Mouse (Mus musculus) neural tube, embryonic 11.5 days (tissue): ENCODE measurements around the gene Atf1. TPM values are rescaled to one million over a fixed set of nuclear protein-coding genes. Genes with fewer than 3 reads are reported as not detected.

Experiments used
- ATAC-seq: fragments of 200-750 bp; cut with Nextera tagmentation; 2 replicates; pipeline ENCODE4 v1.8.0; 2017; ENCODE audit warnings: moderate number of reproducible peaks, mild to moderate bottlenecking, moderate TSS enrichment, moderate library complexity; ENCODE audit not compliant: insufficient read depth, low FRiP score, low TSS enrichment
- DNase-seq: peaks from one replicate; pipeline ENCODE4 v3.0.0-alpha.2; 2015; ENCODE audit warnings: low spot score
- H3K27ac ChIP-seq: fragments of 300-500 bp; sonication (generic); 2 replicates; pipeline ENCODE4 v1.5.1; 2014; ENCODE audit warnings: low read depth, mild to moderate bottlenecking, low read length
- H3K27me3 ChIP-seq: fragments of 300-500 bp; sonication (generic); 2 replicates; pipeline ENCODE4 v1.6.1; 2014; ENCODE audit warnings: mild to moderate bottlenecking, low read length, mixed read lengths; ENCODE audit not compliant: control insufficient read depth, insufficient read depth
- H3K36me3 ChIP-seq: fragments of 300-500 bp; sonication (generic); 2 replicates; pipeline ENCODE4 v1.6.1; 2014; ENCODE audit warnings: mild to moderate bottlenecking, low read length, moderate library complexity, mixed read lengths; ENCODE audit not compliant: control insufficient read depth, insufficient read depth
- H3K4me1 ChIP-seq: fragments of 300-500 bp; sonication (generic); 2 replicates; pipeline ENCODE4 v1.6.1; 2014; ENCODE audit warnings: low read length, mixed read lengths; ENCODE audit not compliant: control insufficient read depth, insufficient read depth
- H3K4me2 ChIP-seq: fragments of 300-500 bp; sonication (generic); 2 replicates; pipeline ENCODE4 v1.6.1; 2014; ENCODE audit warnings: low read depth, mild to moderate bottlenecking, moderate library complexity
- H3K4me3 ChIP-seq: fragments of 300-500 bp; sonication (generic); 2 replicates; pipeline ENCODE4 v1.5.1; 2014; ENCODE audit warnings: low read depth, low read length
- H3K9ac ChIP-seq: fragments of 300-500 bp; sonication (generic); 2 replicates; pipeline ENCODE4 v1.6.1; 2014; ENCODE audit warnings: mild to moderate bottlenecking, low read length
- H3K9me3 ChIP-seq: fragments of 300-500 bp; sonication (generic); 2 replicates; pipeline ENCODE4 v1.6.1; 2016; ENCODE audit warnings: low read length; ENCODE audit not compliant: control insufficient read depth
- WGBS: fragments of 180-500 bp; shearing (Covaris S2); extraction: QIAGEN DNeasy Blood & Tissue Kit; methylation state at CpG from one replicate; pipeline ENCODE4 v1.1.7; 2014; 5-methylcytosine and 5-hydroxymethylcytosine counted together
- polyA plus RNA-seq: library from polyadenylated mRNA; unstranded; fragments of >200 nt; fragmentation: Nextera tagmentation; extraction: Ambion mirVana; gene quantifications from 2 replicates; pipeline ENCODE4 v1.2.1, GENCODE M21; 2014

Atf1 gene
- polyA plus RNA-seq: 24.5 and 27.3 TPM in 2 replicates

- peak; percentile 94 for DNase-seq
- under 1% methylated on average over 68 of the region's 133 CpGs for WGBS
- peak within 1 kb of the TSS; percentile 100 for H3K27ac ChIP-seq
- no peaks in the 10 kb centered on the region for H3K27me3 ChIP-seq
- peaks cover 3% of the 10 kb centered on the region; the same call in 1 of the 2 replicates for H3K9me3 ChIP-seq
- H3K4me2 ChIP-seq: peak within 1 kb of the TSS; percentile 77
- peaks cover 11% of the 10 kb centered on the region for H3K4me1 ChIP-seq
- H3K4me3 ChIP-seq: peak within 1 kb of the TSS; percentile 89
- ATAC-seq: peak; percentile 81
- H3K36me3 ChIP-seq: no peaks in the 10 kb centered on the region; the same call in 1 of the 2 replicates
- peak within 1 kb of the TSS; percentile 99 for H3K9ac ChIP-seq
Measured at GRCm38 (mm10) chr15:100227663-100228534, at the start of gene Atf1. Atf1 (plus strand) TSS chr15:100227819.

GRCm38 (mm10) chr15:100178487-100178886 lies 49.1 kb upstream of the Atf1 start:
- no peak overlapping the region for H3K27ac ChIP-seq
- H3K9me3 ChIP-seq: no peaks in the 10 kb centered on the region
- H3K4me2 ChIP-seq: no peak overlapping the region
- no peak overlapping the region for H3K4me3 ChIP-seq
- H3K4me1 ChIP-seq: no peaks in the 10 kb centered on the region
- H3K9ac ChIP-seq: no peak overlapping the region
- DNase-seq (no peak), ATAC-seq (no peak)
- H3K36me3 ChIP-seq: peaks cover 14% of the 10 kb centered on the region
- WGBS: 84% methylated on average over 7 of the region's 7 CpGs
- no peaks in the 10 kb centered on the region for H3K27me3 ChIP-seq

- Histone ChIP-seq H3K9ac (no peak overlapping the region), H3K4me2 (no peak overlapping the region), H3K27me3 (no peaks in the 10 kb centered on the region), H3K36me3 (peaks cover 21% of the 10 kb centered on the region), H3K27ac (no peak overlapping the region), H3K4me1 (no peaks in the 10 kb centered on the region), H3K9me3 (no peaks in the 10 kb centered on the region), H3K4me3 (no peak overlapping the region)
- DNase-seq (no peak), ATAC-seq (no peak)
- 96% methylated on average over 6 of the region's 6 CpGs for WGBS
Measured at GRCm38 (mm10) chr15:100179685-100180084, 47.9 kb upstream of the Atf1 start.

- no peaks in the 10 kb centered on the region for H3K9me3 ChIP-seq
- ATAC-seq: no peak
- DNase-seq: no peak
- no peaks in the 10 kb centered on the region for H3K27me3 ChIP-seq
- H3K4me2 ChIP-seq: no peak overlapping the region
- H3K36me3 ChIP-seq: peaks cover 16% of the 10 kb centered on the region
- H3K4me3 ChIP-seq: no peak overlapping the region
- 90% methylated on average over 4 of the region's 4 CpGs for WGBS
- no peaks in the 10 kb centered on the region for H3K4me1 ChIP-seq
- H3K27ac ChIP-seq: no peak overlapping the region
- no peak overlapping the region for H3K9ac ChIP-seq
Measured at GRCm38 (mm10) chr15:100180221-100180620, 47.4 kb upstream of the Atf1 start.

GRCm38 (mm10) chr15:100181841-100182240 lies 45.8 kb upstream of the Atf1 start:
- H3K4me2 ChIP-seq: no peak overlapping the region
- no peak overlapping the region for H3K4me3 ChIP-seq
- no peaks in the 10 kb centered on the region for H3K9me3 ChIP-seq
- DNase-seq (no peak), ATAC-seq (no peak)
- H3K4me1 ChIP-seq: no peaks in the 10 kb centered on the region
- H3K27me3 ChIP-seq: no peaks in the 10 kb centered on the region
- no peak overlapping the region for H3K27ac ChIP-seq
- 87% methylated on average over 10 of the region's 10 CpGs for WGBS
- H3K36me3 ChIP-seq: peaks cover 18% of the 10 kb centered on the region
- H3K9ac ChIP-seq: no peak overlapping the region

GRCm38 (mm10) chr15:100182526-100183280 lies 44.9 kb upstream of the Atf1 start:
- H3K9ac ChIP-seq: no peak overlapping the region
- 88% methylated on average over 28 of the region's 28 CpGs for WGBS
- H3K9me3 ChIP-seq: no peaks in the 10 kb centered on the region
- H3K4me3 ChIP-seq: no peak overlapping the region
- no peak for DNase-seq
- H3K36me3 ChIP-seq: peaks cover 20% of the 10 kb centered on the region
- H3K4me1 ChIP-seq: no peaks in the 10 kb centered on the region
- H3K27me3 ChIP-seq: no peaks in the 10 kb centered on the region
- H3K4me2 ChIP-seq: no peak overlapping the region
- no peak overlapping the region for H3K27ac ChIP-seq
- ATAC-seq: no peak

GRCm38 (mm10) chr15:100183510-100183909 lies 44.1 kb upstream of the Atf1 start:
- Histone ChIP-seq H3K4me3 (no peak overlapping the region), H3K36me3 (peaks cover 20% of the 10 kb centered on the region)

GRCm38 (mm10) chr15:100184821-100185496 lies 42.7 kb upstream of the Atf1 start:
- Histone ChIP-seq H3K27me3 (no peaks in the 10 kb centered on the region), H3K27ac (no peak overlapping the region), H3K9ac (no peak overlapping the region), H3K4me3 (no peak overlapping the region), H3K4me1 (no peaks in the 10 kb centered on the region), H3K36me3 (peaks cover 20% of the 10 kb centered on the region), H3K4me2 (no peak overlapping the region), H3K9me3 (no peaks in the 10 kb centered on the region)
- 86% methylated on average over 5 of the region's 5 CpGs for WGBS
- ATAC-seq (no peak), DNase-seq (peak; percentile 22)

More at GRCm38 (mm10) chr15:100183510-100183909, 44.1 kb upstream of the Atf1 start:
- 92% methylated on average over 10 of the region's 10 CpGs for WGBS
- H3K9me3 ChIP-seq: no peaks in the 10 kb centered on the region
- no peaks in the 10 kb centered on the region for H3K4me1 ChIP-seq
- DNase-seq: no peak
- no peak for ATAC-seq
- no peaks in the 10 kb centered on the region for H3K27me3 ChIP-seq
- no peak overlapping the region for H3K4me2 ChIP-seq
- H3K9ac ChIP-seq: no peak overlapping the region
- no peak overlapping the region for H3K27ac ChIP-seq
